Mouse (Mus musculus): Measurements from ENCODE around the gene Ssxb3. TPM values are rescaled to one million over a fixed set of nuclear protein-coding genes. Genes with fewer than 3 reads are reported as not detected.

The Ssxb3 gene
- polyA plus RNA-seq (2014; fragmentation: Illumina TruSeq; extraction: RNeasy Lipid Tissue Mini Kit (QIAGEN cat#74804); ENCODE audit: low read depth, low replicate concordance): not detected

DNA sequence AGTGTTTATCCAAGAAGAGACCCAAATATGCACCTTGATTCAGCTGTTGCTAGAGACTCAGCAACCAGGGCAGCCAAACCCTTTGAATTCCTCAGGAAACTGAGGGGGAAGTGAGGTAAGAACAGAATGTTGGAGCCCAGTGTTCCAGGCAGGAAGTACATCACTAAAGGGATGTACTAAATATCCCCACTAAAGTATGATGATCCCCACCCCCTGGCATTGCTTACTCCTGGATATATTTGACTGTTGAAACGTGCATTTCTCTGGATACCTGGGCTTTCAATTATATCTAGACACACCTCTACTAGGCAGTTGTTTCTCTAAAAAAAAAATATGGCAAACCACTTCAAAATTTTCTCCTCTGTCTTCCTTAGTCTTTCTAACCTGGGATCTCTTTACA lies at the start of gene Ssxb3:
Gene Ssxb3 (minus strand): TSS at position 101 of the 400 bp plus-strand sequence.

DNA sequence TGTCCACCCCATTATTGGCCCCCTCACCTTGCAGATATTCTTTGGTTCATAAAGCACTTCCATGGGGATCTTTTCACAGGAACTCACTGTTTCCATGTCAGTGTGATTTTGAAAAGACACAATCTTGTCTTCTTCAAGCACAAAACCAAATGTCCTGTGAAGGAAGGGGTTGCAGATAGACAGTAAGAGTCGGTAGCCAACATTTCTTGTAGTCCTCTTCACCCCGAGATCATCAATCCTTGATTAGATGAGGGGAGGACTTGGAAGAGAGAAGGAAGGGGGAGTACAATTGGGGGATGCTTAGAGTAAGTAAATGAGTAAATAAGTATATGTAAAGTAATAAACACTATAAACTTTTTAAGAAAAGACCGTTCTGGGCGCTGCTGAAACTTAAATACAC lies 43.5 kb downstream of the Ssxb3 start, which contains the start of gene Ssxb6:
Gene Ssxb6 (minus strand): TSS at position 101 of the 400 bp plus-strand sequence.

Other genes starting within 250 kb of the Ssxb3 start
- not detected for gene Ssxb9, start 224.8 kb downstream of the Ssxb3 start, polyA plus RNA-seq (2014; fragmentation: Illumina TruSeq; extraction: RNeasy Lipid Tissue Mini Kit (QIAGEN cat#74804); ENCODE audit: low read depth, low replicate concordance)
- gene Ssxb1, start 178.5 kb downstream of the Ssxb3 start, polyA plus RNA-seq (2014; fragmentation: Illumina TruSeq; extraction: RNeasy Lipid Tissue Mini Kit (QIAGEN cat#74804); ENCODE audit: low read depth, low replicate concordance): not detected
- gene Ssxb2, start 130.1 kb downstream of the Ssxb3 start, polyA plus RNA-seq (2014; fragmentation: Illumina TruSeq; extraction: RNeasy Lipid Tissue Mini Kit (QIAGEN cat#74804); ENCODE audit: low read depth, low replicate concordance): not detected
- gene Gm14459, start 66.9 kb downstream of the Ssxb3 start, polyA plus RNA-seq (2014; fragmentation: Illumina TruSeq; extraction: RNeasy Lipid Tissue Mini Kit (QIAGEN cat#74804); ENCODE audit: low read depth, low replicate concordance): not detected
- not detected for gene Ssxb6, start 43.6 kb downstream of the Ssxb3 start, polyA plus RNA-seq (2014; fragmentation: Illumina TruSeq; extraction: RNeasy Lipid Tissue Mini Kit (QIAGEN cat#74804); ENCODE audit: low read depth, low replicate concordance)
- not detected for gene Ssxb8, start 99.0 kb upstream of the Ssxb3 start, polyA plus RNA-seq (2014; fragmentation: Illumina TruSeq; extraction: RNeasy Lipid Tissue Mini Kit (QIAGEN cat#74804); ENCODE audit: low read depth, low replicate concordance)
- not detected for gene Ssx9, start 156.6 kb upstream of the Ssxb3 start, polyA plus RNA-seq (2014; fragmentation: Illumina TruSeq; extraction: RNeasy Lipid Tissue Mini Kit (QIAGEN cat#74804); ENCODE audit: low read depth, low replicate concordance)
- not detected for gene Ssxb5, start 211.9 kb upstream of the Ssxb3 start, polyA plus RNA-seq (2014; fragmentation: Illumina TruSeq; extraction: RNeasy Lipid Tissue Mini Kit (QIAGEN cat#74804); ENCODE audit: low read depth, low replicate concordance)

Data from adipose tissue, adult 10 weeks (tissue).